Mouse (Mus musculus) liver, embryonic 13.5 days (tissue): ENCODE results near the gene AC124502.3. TPM values are rescaled to one million over a fixed set of nuclear protein-coding genes. Genes with fewer than 3 reads are reported as not detected.

ENCODE experiments used
- ATAC-seq: fragments of 200-750 bp; cut with Nextera tagmentation; 2 replicates; pipeline ENCODE4 v1.8.0; 2017; ENCODE audit warnings: low read depth, mild to moderate bottlenecking, moderate number of reproducible peaks, moderate library complexity
- DNase-seq: peaks from one replicate; pipeline ENCODE4 v3.0.0; 2022
- H3K27ac ChIP-seq: fragments of 300-500 bp; sonication (generic); 2 replicates; pipeline ENCODE4 v1.5.1; 2015; ENCODE audit warnings: moderate library complexity, mild to moderate bottlenecking, inconsistent platforms
- H3K27me3 ChIP-seq: fragments of 300-500 bp; sonication (generic); 2 replicates; pipeline ENCODE4 v1.6.1; 2015; ENCODE audit warnings: mild to moderate bottlenecking, inconsistent platforms
- H3K36me3 ChIP-seq: fragments of 300-500 bp; sonication (generic); 2 replicates; pipeline ENCODE4 v1.6.1; 2015; ENCODE audit warnings: mild to moderate bottlenecking, inconsistent platforms
- H3K4me1 ChIP-seq: fragments of 300-500 bp; sonication (generic); replicated peaks from 2 replicates; pipeline ENCODE4 v1.6.1; 2015; ENCODE audit warnings: inconsistent platforms
- H3K4me2 ChIP-seq: fragments of 300-500 bp; sonication (generic); 2 replicates; pipeline ENCODE4 v1.6.1; 2015; ENCODE audit warnings: inconsistent platforms, mild to moderate bottlenecking, moderate library complexity
- H3K4me3 ChIP-seq: fragments of 300-500 bp; sonication (generic); replicated peaks from 2 replicates; pipeline ENCODE4 v1.5.1; 2015; ENCODE audit warnings: mild to moderate bottlenecking, inconsistent platforms
- H3K9ac ChIP-seq: fragments of 300-500 bp; sonication (generic); 2 replicates; pipeline ENCODE4 v1.6.1; 2015; ENCODE audit warnings: mild to moderate bottlenecking, inconsistent platforms
- H3K9me3 ChIP-seq: fragments of 300-500 bp; sonication (generic); replicated peaks from 2 replicates; pipeline ENCODE4 v1.6.1; 2016; ENCODE audit warnings: inconsistent platforms
- WGBS: fragments of 180-500 bp; shearing (Covaris S2); methylation state at CpG from one replicate; pipeline ENCODE4 v1.1.7; 2015; ENCODE audit not compliant: insufficient replicate concordance; 5-methylcytosine and 5-hydroxymethylcytosine counted together
- polyA plus RNA-seq: library from polyadenylated mRNA; unstranded; fragments of >200 nt; fragmentation: Nextera tagmentation; extraction: Ambion mirVana; gene quantifications from 2 replicates; pipeline ENCODE4 v1.2.1, GENCODE M21; 2015

AC124502.3 gene
- polyA plus RNA-seq, 1 experiment from 2014 or later, result 0.70 TPM

GRCm38 (mm10) chr19:5036577-5036976, 2.1 kb upstream of the AC124502.3 start:
- WGBS, result 67% methylated on average over 4 of the region's 4 CpGs
- H3K4me2 ChIP-seq, result no peak overlapping the region
- ATAC-seq, result no peak
- H3K9me3 ChIP-seq, result no peaks in the 10 kb centered on the region
- H3K27ac ChIP-seq, result no peak overlapping the region
- no peak overlapping the region for H3K4me3 ChIP-seq
- no peaks in the 10 kb centered on the region for H3K27me3 ChIP-seq
- peaks cover 1% of the 10 kb centered on the region; the same call in 1 of the 2 replicates for H3K36me3 ChIP-seq
- no peak for DNase-seq
- no peak overlapping the region for H3K9ac ChIP-seq
- peaks cover 32% of the 10 kb centered on the region for H3K4me1 ChIP-seq

- Histone ChIP-seq H3K27me3 (no peaks in the 10 kb centered on the region), H3K4me3 (peak overlapping the region; percentile 75), H3K4me2 (peak overlapping the region; percentile 95), H3K9ac (peak overlapping the region; percentile 80), H3K27ac (peak overlapping the region; percentile 62; the same call in 1 of the 2 replicates), H3K36me3 (0 out of 2 replicates have a peak, but pooled peaks cover 4% of the 10 kb centered on the region), H3K9me3 (no peaks in the 10 kb centered on the region), H3K4me1 (peaks cover 45% of the 10 kb centered on the region)
- peak; percentile 32; the same call in 1 of the 2 replicates for ATAC-seq
- peak; percentile 70 for DNase-seq
- 5% methylated on average over 32 of the region's 32 CpGs for WGBS
Observed at GRCm38 (mm10) chr19:5037678-5038571, 766 bp upstream of the AC124502.3 start.

GRCm38 (mm10) chr19:5039301-5040114, 817 bp downstream of the AC124502.3 start:
- ATAC-seq, result no peak
- H3K27ac ChIP-seq, result no peak overlapping the region; the same call in 1 of the 2 replicates
- no peak for DNase-seq

GRCm38 (mm10) chr19:5040862-5041523, 2.3 kb downstream of the AC124502.3 start, which contains the start of gene Brms1:
Gene Brms1, plus strand, starts transcription at chr19:5041354.
- H3K27ac ChIP-seq, result peak within 1 kb of the TSS; percentile 82
- peak; percentile 82 for DNase-seq
- peak within 1 kb of the TSS; percentile 75 for H3K4me3 ChIP-seq
- H3K4me2 ChIP-seq, result peak within 1 kb of the TSS; percentile 95
- 3% methylated on average over 40 of the region's 40 CpGs for WGBS
- H3K27me3 ChIP-seq, result no peaks in the 10 kb centered on the region
- H3K9me3 ChIP-seq, result no peaks in the 10 kb centered on the region
- H3K9ac ChIP-seq, result peak within 1 kb of the TSS; percentile 75
- peak; percentile 74 for ATAC-seq
- peaks cover 18% of the 10 kb centered on the region; the same call in 1 of the 2 replicates for H3K36me3 ChIP-seq
- peaks cover 45% of the 10 kb centered on the region for H3K4me1 ChIP-seq

More at GRCm38 (mm10) chr19:5039301-5040114, 817 bp downstream of the AC124502.3 start:
- peaks cover 9% of the 10 kb centered on the region; the same call in 1 of the 2 replicates for H3K36me3 ChIP-seq
- H3K4me2 ChIP-seq, result peak overlapping the region; percentile 95
- peak overlapping the region; percentile 75 for H3K4me3 ChIP-seq
- H3K27me3 ChIP-seq, result no peaks in the 10 kb centered on the region
- H3K9me3 ChIP-seq, result no peaks in the 10 kb centered on the region
- 25% methylated on average over 41 of the region's 41 CpGs for WGBS
- H3K4me1 ChIP-seq, result peaks cover 45% of the 10 kb centered on the region
- peak overlapping the region; percentile 80 for H3K9ac ChIP-seq

- Histone ChIP-seq H3K4me2 (peak overlapping the region; percentile 95), H3K4me1 (peaks cover 45% of the 10 kb centered on the region), H3K4me3 (peak overlapping the region; percentile 75), H3K36me3 (peaks cover 24% of the 10 kb centered on the region), H3K27me3 (no peaks in the 10 kb centered on the region), H3K27ac (peak overlapping the region; percentile 82), H3K9ac (peak overlapping the region; percentile 75), H3K9me3 (no peaks in the 10 kb centered on the region)
- DNase-seq (no peak), ATAC-seq (no peak; the same call in 1 of the 2 replicates)
- under 1% methylated on average over 16 of the region's 16 CpGs for WGBS
Observed at GRCm38 (mm10) chr19:5041588-5041987, 2.9 kb downstream of the AC124502.3 start.

- H3K4me2 ChIP-seq, result no peak overlapping the region
- no peaks in the 10 kb centered on the region for H3K9me3 ChIP-seq
- H3K4me3 ChIP-seq, result no peak overlapping the region
- DNase-seq, result no peak
- peaks cover 3% of the 10 kb centered on the region; the same call in 1 of the 2 replicates for H3K27me3 ChIP-seq
- no peak overlapping the region for H3K9ac ChIP-seq
- peaks cover 54% of the 10 kb centered on the region for H3K36me3 ChIP-seq
- H3K4me1 ChIP-seq, result peaks cover 22% of the 10 kb centered on the region
- WGBS, result 68% methylated on average over 4 of the region's 4 CpGs
- H3K27ac ChIP-seq, result no peak overlapping the region
- ATAC-seq, result no peak
Observed at GRCm38 (mm10) chr19:5045531-5045930, 6.8 kb downstream of the AC124502.3 start.

- H3K4me1 ChIP-seq, result peaks cover 9% of the 10 kb centered on the region
- 77% methylated on average over 14 of the region's 14 CpGs for WGBS
- no peak overlapping the region for H3K9ac ChIP-seq
- no peak overlapping the region for H3K4me3 ChIP-seq
- peaks cover 50% of the 10 kb centered on the region for H3K36me3 ChIP-seq
- H3K4me2 ChIP-seq, result no peak overlapping the region
- H3K9me3 ChIP-seq, result no peaks in the 10 kb centered on the region
- peaks cover 31% of the 10 kb centered on the region for H3K27me3 ChIP-seq
- H3K27ac ChIP-seq, result no peak overlapping the region
- ATAC-seq, result no peak
- DNase-seq, result no peak
Observed at GRCm38 (mm10) chr19:5048138-5049056, 9.7 kb downstream of the AC124502.3 start.

- no peak overlapping the region for H3K27ac ChIP-seq
- DNase-seq, result no peak
- 69% methylated on average over 6 of the region's 6 CpGs for WGBS
Observed at GRCm38 (mm10) chr19:5049325-5049724, 10.6 kb downstream of the AC124502.3 start.

GRCm38 (mm10) chr19:5050047-5050905, 11.6 kb downstream of the AC124502.3 start, which contains the start of gene Rin1:
Gene Rin1, plus strand, starts transcription at chr19:5050481.
- Histone ChIP-seq H3K4me3 (peak within 1 kb of the TSS; percentile 20), H3K4me2 (peak within 1 kb of the TSS; percentile 27; the same call in 1 of the 2 replicates), H3K27ac (no peak within 1 kb of the TSS), H3K36me3 (peaks cover 41% of the 10 kb centered on the region), H3K9ac (no peak within 1 kb of the TSS), H3K4me1 (peaks cover 9% of the 10 kb centered on the region), H3K27me3 (peaks cover 49% of the 10 kb centered on the region), H3K9me3 (no peaks in the 10 kb centered on the region)
- DNase-seq, result no peak
- peak; percentile 25; the same call in 1 of the 2 replicates for ATAC-seq
- 23% methylated on average over 14 of the region's 14 CpGs for WGBS

More at GRCm38 (mm10) chr19:5049325-5049724, 10.6 kb downstream of the AC124502.3 start:
- Histone ChIP-seq H3K9ac (no peak overlapping the region), H3K4me3 (no peak overlapping the region), H3K36me3 (peaks cover 45% of the 10 kb centered on the region), H3K9me3 (no peaks in the 10 kb centered on the region), H3K27me3 (peaks cover 41% of the 10 kb centered on the region), H3K4me2 (no peak overlapping the region), H3K4me1 (peaks cover 9% of the 10 kb centered on the region)
- no peak for ATAC-seq
